Mouse (Mus musculus): ENCODE data around the gene Jam3. TPM values are rescaled to one million over a fixed set of nuclear protein-coding genes. Genes with fewer than 3 reads are reported as not detected.
"Not testable (repeated sequence)": the region's sequence is repeated elsewhere in the genome, so short reads cannot be mapped to it uniquely, and the experiment has no call there.

Gene Jam3
- polyA plus RNA-seq, 1 experiment from 2014 or later = 70.0 TPM

- H3K4me3 ChIP-seq (ENCODE audit: low read depth, low read length); H3K9ac ChIP-seq (replicated peaks; ENCODE audit: low read depth, low read length); H3K27ac ChIP-seq (ENCODE audit: low read length); H3K36me3 ChIP-seq (ENCODE audit: control insufficient read depth, insufficient read depth, low read length); ATAC-seq (ENCODE audit: insufficient number of reproducible peaks, insufficient read depth, low FRiP score, low read depth); H3K4me2 ChIP-seq (replicated peaks; ENCODE audit: low read depth, low read length); H3K9me3 ChIP-seq (ENCODE audit: control insufficient read depth, low read depth, low read length); H3K27me3 ChIP-seq (ENCODE audit: control insufficient read depth, insufficient read depth, low read length); H3K4me1 ChIP-seq (ENCODE audit: control insufficient read depth, insufficient read depth, low read length): not testable (repeated sequence)
- 70% methylated on average over 5 of the region's 5 CpGs for WGBS
These were observed 8.4 kb upstream of the Jam3 start for GRCm38 (mm10) chr9:27163661-27164060.

GRCm38 (mm10) chr9:27153861-27154260 lies 1.4 kb downstream of the Jam3 start:
- H3K9ac ChIP-seq (replicated peaks; ENCODE audit: low read depth, low read length) = no peak overlapping the region; the same call in 1 of the 2 replicates
- H3K4me2 ChIP-seq (replicated peaks; ENCODE audit: low read depth, low read length) = peak overlapping the region; percentile 56; the same call in 1 of the 2 replicates
- no peaks in the 10 kb centered on the region for H3K9me3 ChIP-seq (ENCODE audit: control insufficient read depth, low read depth, low read length)
- H3K4me1 ChIP-seq (ENCODE audit: control insufficient read depth, insufficient read depth, low read length) = no peaks in the 10 kb centered on the region
- 77% methylated on average over 4 of the region's 4 CpGs for WGBS
- H3K4me3 ChIP-seq (ENCODE audit: low read depth, low read length) = 0 out of 2 replicates have a peak overlapping the region, but pooled peaks have one; percentile 55
- no peaks in the 10 kb centered on the region for H3K27me3 ChIP-seq (ENCODE audit: control insufficient read depth, insufficient read depth, low read length)
- no peak for ATAC-seq (ENCODE audit: insufficient number of reproducible peaks, insufficient read depth, low FRiP score, low read depth)
- H3K36me3 ChIP-seq (ENCODE audit: control insufficient read depth, insufficient read depth, low read length) = no peaks in the 10 kb centered on the region
- no peak overlapping the region for H3K27ac ChIP-seq (ENCODE audit: low read length)

- 42% methylated on average over 9 of the region's 9 CpGs for WGBS
- no peak overlapping the region for H3K4me2 ChIP-seq (replicated peaks; ENCODE audit: low read depth, low read length)
- H3K9me3 ChIP-seq (ENCODE audit: control insufficient read depth, low read depth, low read length) = no peaks in the 10 kb centered on the region
- no peaks in the 10 kb centered on the region for H3K4me1 ChIP-seq (ENCODE audit: control insufficient read depth, insufficient read depth, low read length)
- H3K9ac ChIP-seq (replicated peaks; ENCODE audit: low read depth, low read length) = no peak overlapping the region
- ATAC-seq (ENCODE audit: insufficient number of reproducible peaks, insufficient read depth, low FRiP score, low read depth) = no peak
- no peak overlapping the region for H3K4me3 ChIP-seq (ENCODE audit: low read depth, low read length)
- H3K27me3 ChIP-seq (ENCODE audit: control insufficient read depth, insufficient read depth, low read length) = no peaks in the 10 kb centered on the region
- no peak overlapping the region for H3K27ac ChIP-seq (ENCODE audit: low read length)
- H3K36me3 ChIP-seq (ENCODE audit: control insufficient read depth, insufficient read depth, low read length) = no peaks in the 10 kb centered on the region
These were observed 5.4 kb downstream of the Jam3 start for GRCm38 (mm10) chr9:27149836-27150235.

GRCm38 (mm10) chr9:27148631-27149471 lies 6.4 kb downstream of the Jam3 start:
- H3K4me3 ChIP-seq (ENCODE audit: low read depth, low read length) = no peak overlapping the region
- no peaks in the 10 kb centered on the region for H3K9me3 ChIP-seq (ENCODE audit: control insufficient read depth, low read depth, low read length)
- H3K4me1 ChIP-seq (ENCODE audit: control insufficient read depth, insufficient read depth, low read length) = no peaks in the 10 kb centered on the region
- H3K36me3 ChIP-seq (ENCODE audit: control insufficient read depth, insufficient read depth, low read length) = no peaks in the 10 kb centered on the region
- H3K9ac ChIP-seq (replicated peaks; ENCODE audit: low read depth, low read length) = no peak overlapping the region
- 29% methylated on average over 18 of the region's 18 CpGs for WGBS
- H3K27me3 ChIP-seq (ENCODE audit: control insufficient read depth, insufficient read depth, low read length) = no peaks in the 10 kb centered on the region
- no peak overlapping the region for H3K27ac ChIP-seq (ENCODE audit: low read length)
- H3K4me2 ChIP-seq (replicated peaks; ENCODE audit: low read depth, low read length) = no peak overlapping the region
- peak; percentile 71; the same call in 1 of the 2 replicates for ATAC-seq (ENCODE audit: insufficient number of reproducible peaks, insufficient read depth, low FRiP score, low read depth)

- Histone ChIP-seq H3K36me3 (ENCODE audit: control insufficient read depth, insufficient read depth, low read length) (no peaks in the 10 kb centered on the region), H3K9ac (replicated peaks; ENCODE audit: low read depth, low read length) (no peak overlapping the region), H3K4me1 (ENCODE audit: control insufficient read depth, insufficient read depth, low read length) (no peaks in the 10 kb centered on the region), H3K27ac (ENCODE audit: low read length) (no peak overlapping the region), H3K4me3 (ENCODE audit: low read depth, low read length) (no peak overlapping the region), H3K9me3 (ENCODE audit: control insufficient read depth, low read depth, low read length) (no peaks in the 10 kb centered on the region), H3K4me2 (replicated peaks; ENCODE audit: low read depth, low read length) (no peak overlapping the region), H3K27me3 (ENCODE audit: control insufficient read depth, insufficient read depth, low read length) (no peaks in the 10 kb centered on the region)
- ATAC-seq (ENCODE audit: insufficient number of reproducible peaks, insufficient read depth, low FRiP score, low read depth) = no peak
- 82% methylated on average over 8 of the region's 8 CpGs for WGBS
These were observed 7.3 kb downstream of the Jam3 start for GRCm38 (mm10) chr9:27147946-27148345.

- no peak overlapping the region for H3K4me2 ChIP-seq (replicated peaks; ENCODE audit: low read depth, low read length)
- H3K4me3 ChIP-seq (ENCODE audit: low read depth, low read length) = no peak overlapping the region
- 70% methylated on average over 2 of the region's 2 CpGs for WGBS
- no peak overlapping the region for H3K9ac ChIP-seq (replicated peaks; ENCODE audit: low read depth, low read length)
- no peaks in the 10 kb centered on the region for H3K36me3 ChIP-seq (ENCODE audit: control insufficient read depth, insufficient read depth, low read length)
- H3K4me1 ChIP-seq (ENCODE audit: control insufficient read depth, insufficient read depth, low read length) = no peaks in the 10 kb centered on the region
- H3K27ac ChIP-seq (ENCODE audit: low read length) = no peak overlapping the region
- no peak for ATAC-seq (ENCODE audit: insufficient number of reproducible peaks, insufficient read depth, low FRiP score, low read depth)
- no peaks in the 10 kb centered on the region for H3K9me3 ChIP-seq (ENCODE audit: control insufficient read depth, low read depth, low read length)
- no peaks in the 10 kb centered on the region for H3K27me3 ChIP-seq (ENCODE audit: control insufficient read depth, insufficient read depth, low read length)
These were observed 8.4 kb downstream of the Jam3 start for GRCm38 (mm10) chr9:27146826-27147225.

- no peaks in the 10 kb centered on the region for H3K4me1 ChIP-seq (ENCODE audit: control insufficient read depth, insufficient read depth, low read length)
- no peaks in the 10 kb centered on the region for H3K36me3 ChIP-seq (ENCODE audit: control insufficient read depth, insufficient read depth, low read length)
- no peak overlapping the region for H3K27ac ChIP-seq (ENCODE audit: low read length)
- H3K9me3 ChIP-seq (ENCODE audit: control insufficient read depth, low read depth, low read length) = no peaks in the 10 kb centered on the region
- no peak for ATAC-seq (ENCODE audit: insufficient number of reproducible peaks, insufficient read depth, low FRiP score, low read depth)
- no peak overlapping the region for H3K4me2 ChIP-seq (replicated peaks; ENCODE audit: low read depth, low read length)
- no peaks in the 10 kb centered on the region for H3K27me3 ChIP-seq (ENCODE audit: control insufficient read depth, insufficient read depth, low read length)
- WGBS = 84% methylated on average over 5 of the region's 5 CpGs
- no peak overlapping the region for H3K4me3 ChIP-seq (ENCODE audit: low read depth, low read length)
- no peak overlapping the region for H3K9ac ChIP-seq (replicated peaks; ENCODE audit: low read depth, low read length)
These were observed 10.2 kb downstream of the Jam3 start for GRCm38 (mm10) chr9:27144996-27145395.

GRCm38 (mm10) chr9:27144271-27144840 lies 10.9 kb downstream of the Jam3 start:
- H3K4me3 ChIP-seq (ENCODE audit: low read depth, low read length) = no peak overlapping the region
- 85% methylated on average over 4 of the region's 4 CpGs for WGBS
- H3K27ac ChIP-seq (ENCODE audit: low read length) = no peak overlapping the region
- H3K36me3 ChIP-seq (ENCODE audit: control insufficient read depth, insufficient read depth, low read length) = no peaks in the 10 kb centered on the region
- H3K27me3 ChIP-seq (ENCODE audit: control insufficient read depth, insufficient read depth, low read length) = no peaks in the 10 kb centered on the region
- no peaks in the 10 kb centered on the region for H3K9me3 ChIP-seq (ENCODE audit: control insufficient read depth, low read depth, low read length)
- no peaks in the 10 kb centered on the region for H3K4me1 ChIP-seq (ENCODE audit: control insufficient read depth, insufficient read depth, low read length)
- no peak for ATAC-seq (ENCODE audit: insufficient number of reproducible peaks, insufficient read depth, low FRiP score, low read depth)
- H3K4me2 ChIP-seq (replicated peaks; ENCODE audit: low read depth, low read length) = no peak overlapping the region
- H3K9ac ChIP-seq (replicated peaks; ENCODE audit: low read depth, low read length) = no peak overlapping the region

Data from stomach, embryonic 14.5 days (tissue).